Mouse (Mus musculus) right cerebral cortex, postnatal 14 days (tissue): Measurements from ENCODE around the gene Vwa7.
"Not testable (repeated sequence)": the region's sequence is repeated elsewhere in the genome, so short reads cannot be mapped to it uniquely, and the experiment has no call there.

Experiments
- DNase-seq: peaks from one replicate; pipeline ENCODE4 v3.0.0; 2022

Gene Vwa7

DNA sequence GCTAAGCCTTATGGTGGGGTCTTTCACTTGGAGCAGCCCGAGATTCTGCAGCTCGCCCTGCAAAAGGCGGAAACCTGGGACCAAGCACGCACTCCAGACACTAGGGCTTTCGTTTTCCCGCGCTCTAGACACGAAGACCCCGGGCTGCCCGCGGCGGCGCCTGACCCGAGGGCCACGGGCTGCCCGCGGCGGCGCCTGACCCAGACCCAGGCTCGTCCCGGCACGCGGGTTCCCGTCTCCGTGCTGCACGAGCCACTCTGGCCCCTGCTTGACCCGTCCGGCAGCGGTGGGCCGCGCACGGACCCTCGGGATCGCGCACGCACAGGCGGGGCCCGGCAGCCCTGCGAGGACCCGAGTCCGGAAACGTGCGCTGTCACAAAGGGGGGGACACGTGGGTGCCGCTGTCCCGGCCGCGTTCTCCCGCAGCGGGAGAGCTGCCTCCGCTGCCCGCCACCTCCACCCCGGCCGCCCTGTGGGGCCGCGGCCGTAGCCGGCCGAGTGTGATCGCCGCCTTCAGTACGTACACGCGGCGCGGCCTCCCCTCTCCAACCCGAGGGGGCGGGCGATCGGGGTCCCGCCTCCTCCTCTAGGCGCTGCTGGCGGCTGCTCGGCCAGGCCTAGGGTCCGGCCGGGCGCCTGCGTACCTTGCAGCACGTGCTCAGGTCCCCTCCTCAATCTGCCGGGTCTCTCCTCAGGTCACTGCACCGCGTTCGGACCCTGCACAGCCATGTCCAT lies 15.5 kb upstream of the Vwa7 start, which contains the start of gene Vars:
Gene Vars, plus strand, starts transcription at position 271 of the 735 bp plus-strand sequence.
- DNase-seq: peak; percentile 72

DNA sequence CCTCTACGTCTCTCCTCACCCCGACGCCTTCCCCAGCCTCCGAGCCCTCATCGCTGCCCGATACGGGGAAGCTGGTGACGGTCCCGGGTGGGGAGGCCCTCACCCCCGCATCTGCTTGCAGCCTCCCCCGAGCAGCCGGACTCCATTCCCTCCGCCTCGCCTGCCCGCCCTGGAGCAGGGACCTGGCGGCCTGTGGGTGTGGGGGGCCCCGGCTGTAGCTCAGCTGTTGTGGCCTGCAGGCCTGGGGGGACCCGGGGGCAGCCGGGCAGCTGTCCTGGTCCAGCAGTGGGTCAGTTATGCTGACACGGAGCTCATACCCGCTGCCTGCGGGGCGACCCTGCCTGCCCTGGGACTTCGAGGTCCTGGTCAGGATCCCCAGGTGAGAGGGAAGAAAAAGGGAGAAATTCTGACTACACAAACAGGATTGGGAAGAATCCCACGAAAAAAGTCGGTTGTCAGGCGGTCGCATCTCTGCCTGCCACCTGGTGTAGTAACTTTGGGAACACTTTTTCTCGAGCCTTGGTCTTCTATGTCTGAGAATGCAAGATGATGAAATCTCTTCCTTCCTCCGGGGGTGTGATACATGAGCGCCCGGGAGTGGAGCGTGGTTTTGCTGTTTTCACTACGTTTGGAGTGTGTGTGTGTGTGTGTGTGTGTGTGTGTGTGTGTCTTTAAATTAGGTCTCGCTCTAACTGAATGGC lies 14.8 kb upstream of the Vwa7 start:
- peak; percentile 41 for DNase-seq

DNA sequence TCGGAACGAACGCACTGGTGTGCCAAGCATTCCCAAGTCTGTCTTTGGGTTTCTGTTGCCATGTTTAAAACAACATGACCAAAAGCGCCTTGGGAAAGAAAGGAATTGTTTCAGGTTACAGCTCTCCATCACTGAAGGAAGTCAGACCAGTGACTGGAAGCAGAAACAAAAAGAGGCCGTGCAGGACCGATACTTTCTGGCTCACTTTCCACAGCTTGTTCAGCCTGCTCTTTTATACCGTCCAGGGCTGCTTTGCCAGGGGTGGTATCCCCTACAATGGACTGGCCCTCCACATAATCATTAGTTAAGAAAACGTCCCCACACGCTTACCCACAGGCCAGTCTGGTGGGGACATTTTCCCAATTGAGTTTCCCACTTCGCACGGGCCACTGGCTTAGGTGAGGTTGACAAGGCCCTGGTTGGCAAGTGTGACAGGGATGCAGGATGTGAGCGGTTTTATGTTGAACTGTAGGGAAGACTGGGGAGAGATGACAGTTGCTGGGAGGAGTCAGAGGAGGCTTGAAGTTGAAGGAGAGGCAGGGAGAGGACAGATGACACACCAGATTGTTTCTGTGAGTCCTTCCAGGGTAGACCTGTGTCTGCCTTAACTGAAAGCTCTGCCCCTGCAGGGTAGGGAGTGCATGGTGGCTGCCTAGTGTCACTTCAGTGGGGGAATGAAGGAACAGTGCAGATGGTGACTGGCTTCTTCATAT lies 14.1 kb upstream of the Vwa7 start:
- DNase-seq: no peak

DNA sequence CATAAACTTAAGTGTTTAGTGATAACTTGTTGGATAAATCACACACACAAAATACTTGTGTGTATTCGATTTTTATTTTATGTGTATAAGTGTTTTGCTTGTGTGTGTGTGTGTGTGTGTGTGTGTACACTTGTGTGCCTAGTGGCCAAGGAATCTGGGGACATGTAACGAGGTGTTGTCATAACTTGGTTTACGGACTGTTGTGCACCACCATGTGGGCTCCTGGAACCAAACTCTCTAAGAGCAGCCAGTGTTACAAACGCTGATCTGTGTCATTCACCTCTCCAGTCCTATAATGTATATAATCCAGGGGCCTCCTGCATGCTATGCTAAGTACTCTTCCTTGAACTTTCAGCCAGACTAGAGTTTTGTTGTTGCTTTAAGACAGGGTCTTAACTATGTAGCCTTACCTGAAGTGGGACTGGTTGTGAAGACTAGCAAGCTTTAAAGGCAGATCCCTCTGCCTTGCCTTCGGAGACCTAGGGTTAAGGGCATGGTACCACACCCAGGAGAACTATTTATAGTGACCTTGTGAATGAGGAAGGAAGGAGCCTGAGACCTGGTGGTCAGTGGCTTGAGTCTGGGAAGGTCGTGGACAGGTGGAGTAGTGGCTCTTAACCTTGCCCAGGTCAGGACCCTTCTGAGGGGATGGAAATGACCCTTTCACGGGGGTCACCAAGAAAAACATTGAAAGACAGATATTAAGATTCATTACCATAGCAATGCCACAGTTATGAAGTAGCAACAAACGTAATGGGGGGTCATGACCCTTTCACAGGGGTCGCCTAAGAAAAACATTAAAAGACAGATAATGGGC lies 13.1 kb upstream of the Vwa7 start:
- DNase-seq: no peak

DNA sequence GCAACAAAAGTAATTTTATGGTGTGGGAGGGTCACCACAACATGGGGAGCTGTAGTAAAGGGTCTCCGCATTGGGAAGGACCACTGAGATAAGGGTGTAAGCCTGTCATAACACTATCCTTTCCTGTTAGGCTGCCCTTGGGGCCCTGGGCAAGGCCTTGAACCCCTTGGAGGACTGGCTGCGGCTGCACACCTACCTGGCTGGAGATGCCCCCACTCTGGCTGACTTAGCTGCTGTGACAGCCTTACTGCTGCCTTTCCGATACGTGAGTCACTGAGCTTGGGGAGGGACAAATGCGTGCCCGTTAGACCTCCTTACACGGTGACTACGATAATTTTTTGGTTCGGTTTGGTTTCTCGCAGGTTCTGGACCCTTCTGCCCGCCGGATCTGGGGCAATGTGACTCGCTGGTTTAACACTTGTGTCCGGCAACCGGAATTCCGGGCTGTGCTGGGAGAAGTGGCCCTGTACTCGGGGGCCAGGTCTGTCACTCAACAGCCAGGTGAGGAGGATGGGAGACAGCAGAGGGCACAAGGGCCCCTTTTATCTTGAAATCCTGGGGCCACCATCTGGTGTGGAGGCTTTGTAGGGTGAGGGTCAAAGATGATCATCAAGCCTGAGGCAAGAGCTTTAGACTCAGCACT lies 12.2 kb upstream of the Vwa7 start:
- DNase-seq: no peak

DNA sequence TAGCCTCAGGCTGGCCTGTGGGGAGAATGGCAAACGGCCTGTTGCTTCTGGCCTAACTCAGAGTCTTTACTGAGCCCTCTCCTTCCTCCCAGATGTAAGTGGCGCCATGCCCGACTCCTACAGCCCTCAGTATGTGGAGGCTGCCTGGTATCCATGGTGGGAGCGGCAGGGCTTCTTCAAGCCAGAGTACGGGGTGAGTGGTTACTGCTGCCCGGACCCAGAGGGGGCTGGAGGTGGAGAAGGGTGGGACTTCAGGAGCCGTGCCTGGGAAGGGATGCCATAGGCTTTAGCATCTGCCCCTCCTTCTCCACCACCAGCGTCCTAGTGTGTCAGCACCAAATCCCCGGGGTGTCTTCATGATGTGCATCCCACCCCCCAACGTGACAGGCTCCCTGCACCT lies 11.2 kb upstream of the Vwa7 start:
- no peak for DNase-seq

DNA sequence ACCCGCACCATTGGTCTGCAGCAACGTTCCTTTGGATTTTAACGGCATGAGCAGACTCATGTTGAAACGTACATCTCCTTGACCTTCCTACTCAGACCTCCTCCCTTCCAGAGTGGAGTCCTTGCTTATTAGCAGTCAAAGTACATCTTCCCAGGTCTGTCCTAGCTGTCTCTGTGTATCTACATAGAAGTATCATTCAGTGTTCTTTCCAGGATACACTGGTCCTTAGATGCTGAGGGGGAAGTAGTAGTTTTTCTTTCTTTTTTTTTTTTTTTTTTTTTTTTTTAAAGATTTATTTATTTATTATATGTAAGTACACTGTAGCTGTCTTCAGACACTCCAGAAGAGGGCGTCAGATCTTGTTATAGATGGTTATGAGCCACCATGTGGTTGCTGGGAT lies 10.5 kb upstream of the Vwa7 start:
- not testable (repeated sequence) for DNase-seq

DNA sequence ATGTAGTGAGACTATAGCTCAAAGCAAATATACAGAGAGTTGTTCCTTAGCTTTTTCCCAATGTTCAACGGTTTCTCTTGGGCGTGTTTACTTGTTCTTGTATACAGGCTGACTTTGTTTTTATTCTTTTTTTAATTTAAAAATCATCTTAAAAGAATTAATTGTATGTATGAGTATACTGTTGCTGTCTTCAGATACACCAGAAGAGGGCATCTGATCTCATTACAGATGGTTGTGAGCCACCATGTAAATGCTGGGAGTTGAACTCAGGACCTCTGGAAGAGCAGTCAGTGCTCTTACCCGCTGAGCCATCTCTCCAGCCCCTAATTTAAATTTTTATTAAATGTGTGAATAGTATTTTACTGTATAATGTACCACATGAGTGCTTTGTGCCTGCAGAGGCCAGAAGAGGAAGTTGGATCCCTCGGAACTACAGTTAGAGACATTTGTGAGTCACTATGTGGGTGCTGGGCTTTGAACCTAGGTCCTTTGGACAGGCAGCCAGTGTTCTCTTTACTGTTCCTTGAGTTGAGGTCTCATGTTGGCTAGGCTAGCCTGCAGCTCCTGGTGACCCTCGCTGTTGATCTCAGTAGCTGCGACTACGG lies 8.9 kb upstream of the Vwa7 start:
- DNase-seq: no peak

DNA sequence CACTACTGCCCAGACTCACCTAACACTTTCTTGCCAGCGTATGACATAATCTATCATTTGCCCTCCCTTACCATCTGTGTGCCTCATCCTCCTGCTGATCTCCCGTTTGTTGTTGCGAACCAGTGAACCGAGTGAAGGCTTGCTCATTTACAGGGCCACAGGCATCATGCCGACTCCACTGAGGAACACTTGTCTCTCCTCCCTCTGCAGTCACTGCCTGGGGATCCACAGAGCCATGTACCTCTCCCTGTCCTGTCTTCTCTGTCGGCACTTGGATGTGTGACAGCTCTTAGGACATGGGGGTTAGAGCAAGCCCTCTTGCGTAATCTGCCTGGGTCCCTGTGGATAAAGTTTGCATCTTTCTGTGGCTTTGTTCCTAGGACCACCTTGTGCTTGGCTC lies 6.8 kb upstream of the Vwa7 start:
- DNase-seq: no peak

DNA sequence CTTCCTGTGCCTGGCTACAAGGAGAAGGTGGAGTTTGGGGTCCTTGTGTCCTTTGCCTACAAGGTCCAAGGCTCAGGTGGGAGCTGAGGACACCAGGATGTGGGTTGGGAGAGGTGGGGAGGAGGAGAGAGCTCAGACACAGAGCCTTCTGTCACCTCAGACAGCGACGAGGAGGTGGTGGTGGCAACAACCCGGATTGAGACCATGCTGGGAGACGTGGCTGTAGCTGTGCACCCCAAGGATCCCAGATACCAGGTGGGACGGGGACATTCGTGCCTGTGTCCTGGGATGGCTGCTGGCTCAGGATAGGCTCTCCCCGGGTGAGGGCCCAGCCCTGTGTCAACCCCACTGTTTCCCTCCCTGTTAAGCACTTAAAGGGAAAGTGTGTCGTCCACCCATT lies 4.9 kb upstream of the Vwa7 start:
- no peak for DNase-seq

DNA sequence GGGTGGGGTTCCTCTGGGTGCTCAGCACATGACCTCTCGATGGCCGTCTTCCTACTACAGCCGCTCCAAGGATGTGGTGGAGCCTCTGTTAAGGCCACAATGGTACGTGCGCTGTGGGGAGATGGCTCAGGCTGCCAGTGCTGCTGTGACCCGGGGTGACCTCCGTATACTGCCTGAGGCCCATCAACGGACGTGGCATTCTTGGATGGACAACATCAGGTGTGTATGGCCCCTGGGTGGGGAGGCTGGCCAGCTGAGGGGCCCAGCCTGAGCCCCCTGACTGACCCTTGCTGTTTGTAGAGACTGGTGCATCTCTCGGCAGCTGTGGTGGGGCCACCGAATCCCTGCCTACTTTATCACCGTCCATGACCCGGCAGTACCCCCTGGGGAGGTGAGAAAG lies 3.9 kb upstream of the Vwa7 start:
- DNase-seq: no peak

DNA sequence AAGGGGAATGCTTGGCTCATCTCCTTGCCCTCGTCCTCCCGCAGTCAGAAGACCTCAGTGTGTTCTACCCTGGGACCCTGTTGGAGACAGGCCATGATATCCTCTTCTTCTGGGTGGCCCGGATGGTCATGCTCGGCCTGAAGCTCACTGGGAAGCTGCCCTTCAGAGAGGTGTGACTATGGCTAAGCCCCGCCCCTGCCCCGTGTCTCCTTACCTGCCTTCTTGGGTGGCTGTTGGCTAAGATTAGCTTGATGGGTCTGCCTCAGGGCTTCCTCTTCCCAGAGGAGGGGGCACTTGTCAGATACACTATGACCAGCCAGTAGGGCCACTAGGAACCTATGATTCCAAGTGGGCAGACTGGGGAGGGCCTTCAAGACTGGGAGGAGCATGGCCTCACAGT lies 3.2 kb upstream of the Vwa7 start:
- DNase-seq: no peak

DNA sequence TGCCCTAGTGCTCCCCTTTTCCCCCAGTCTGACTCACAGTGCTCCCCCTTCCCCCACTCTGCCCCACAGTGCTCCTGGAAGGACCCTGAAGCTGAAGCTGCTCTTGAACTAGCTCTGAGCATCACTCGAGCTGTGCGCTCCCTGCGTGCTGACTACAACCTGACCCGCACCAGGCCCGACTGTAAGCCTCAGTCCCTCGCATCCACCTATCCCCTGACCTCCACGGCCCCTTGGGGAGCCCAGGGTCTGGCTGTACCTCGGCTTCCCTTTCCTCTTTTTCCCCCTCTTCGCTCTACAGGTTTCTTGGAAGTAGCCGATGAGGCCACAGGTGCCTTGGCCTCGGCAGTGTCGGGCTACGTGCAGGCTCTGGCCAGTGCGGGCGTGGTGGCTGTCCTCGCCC lies 1.1 kb upstream of the Vwa7 start:
- no peak for DNase-seq

DNA sequence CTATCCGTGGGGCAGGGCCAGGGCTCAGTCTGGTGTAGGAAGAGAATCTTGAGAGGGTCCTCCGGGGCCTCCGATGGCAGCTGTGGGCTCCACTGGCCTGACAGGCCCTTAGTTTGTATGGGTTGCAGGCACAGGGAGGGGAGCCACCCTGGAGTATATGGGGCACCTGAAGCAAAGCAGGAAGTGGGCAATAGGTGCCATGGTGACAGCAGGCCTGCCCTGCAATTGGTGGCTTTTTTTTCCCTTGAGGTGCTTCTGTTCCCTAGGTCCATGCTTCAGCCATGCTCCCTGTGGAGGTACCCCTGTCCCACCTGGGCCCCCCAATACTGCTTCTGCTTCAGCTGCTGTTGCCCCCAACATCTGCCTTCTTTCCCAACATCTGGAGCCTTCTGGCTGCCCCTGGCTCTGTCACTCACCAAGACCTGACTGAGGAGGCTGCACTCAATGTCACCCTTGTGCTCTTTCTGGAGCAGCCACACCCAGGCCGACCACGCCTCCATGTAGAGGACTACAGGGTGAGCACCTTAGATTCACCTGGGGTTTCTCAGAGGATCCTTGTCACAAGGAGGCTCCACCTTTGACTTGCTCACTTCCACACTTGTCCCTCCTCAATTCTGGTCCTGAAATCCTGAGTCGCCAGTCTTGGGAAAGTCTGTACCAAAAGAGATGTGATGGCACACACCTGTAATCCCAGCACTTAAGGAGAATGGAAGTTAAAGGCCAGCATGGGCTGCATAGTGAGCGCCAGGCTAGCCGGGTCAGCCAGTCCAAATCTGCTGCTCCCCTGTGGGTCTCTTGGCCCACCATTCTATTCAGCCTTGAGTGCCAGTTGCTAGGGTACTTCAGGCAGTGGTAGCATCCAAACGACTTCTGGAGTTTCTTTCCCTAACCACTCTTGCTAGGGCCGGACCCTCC lies 669 bp downstream of the Vwa7 start:
- DNase-seq: no peak

DNA sequence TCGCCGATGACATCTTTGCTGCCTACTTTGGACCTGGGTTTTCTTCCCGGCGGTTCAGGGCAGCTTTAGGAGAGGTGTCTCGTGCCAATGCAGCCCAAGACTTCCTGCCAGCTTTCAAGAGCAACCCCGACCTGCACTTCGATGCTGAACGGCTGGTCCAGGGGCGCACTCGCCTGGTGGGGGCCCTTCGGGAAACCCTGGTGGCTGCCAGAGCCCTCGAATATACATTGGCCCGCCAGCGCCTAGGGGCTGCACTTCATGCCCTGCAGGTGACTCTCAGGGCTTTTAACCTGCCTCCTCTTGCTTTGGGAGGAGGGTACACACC lies 1.3 kb downstream of the Vwa7 start:
- DNase-seq: no peak

DNA sequence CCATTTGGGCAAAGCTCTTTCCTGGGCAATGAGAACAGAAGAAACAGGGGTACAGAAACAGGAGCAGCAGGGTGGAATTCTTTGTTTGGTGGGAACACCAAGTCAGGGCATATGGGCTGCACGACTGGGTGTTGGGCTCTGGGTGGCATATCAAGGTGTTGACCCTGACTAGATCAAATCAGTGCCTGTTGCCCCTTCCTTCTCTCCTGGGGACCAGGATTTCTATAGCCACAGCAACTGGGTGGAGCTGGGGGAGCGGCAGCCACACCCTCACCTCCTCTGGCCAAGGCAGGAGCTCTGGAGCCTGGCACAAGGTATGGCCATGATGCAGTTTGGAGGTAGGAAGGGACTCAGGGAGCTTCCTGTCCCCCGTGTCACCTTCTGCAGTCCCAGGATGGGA lies 1.8 kb downstream of the Vwa7 start:
- no peak for DNase-seq

DNA sequence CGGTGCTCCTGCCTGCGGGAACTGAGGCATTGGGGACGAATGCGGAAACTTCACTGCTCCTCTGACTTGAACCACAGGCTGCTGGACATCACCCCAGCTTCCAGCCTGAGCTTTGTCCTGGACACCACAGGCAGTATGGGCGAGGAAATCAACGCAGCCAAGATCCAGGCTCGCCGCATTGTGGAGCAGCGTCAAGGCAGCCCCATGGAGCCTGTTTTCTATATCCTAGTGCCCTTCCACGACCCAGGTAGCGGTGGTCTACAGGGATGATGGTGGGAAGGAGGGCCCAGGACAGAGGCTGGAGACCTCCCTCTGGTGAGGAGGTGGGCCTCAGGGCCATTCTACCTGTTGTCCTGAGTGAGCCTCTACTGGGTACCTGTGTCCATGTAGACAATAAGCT lies 3.5 kb downstream of the Vwa7 start:
- DNase-seq: no peak

DNA sequence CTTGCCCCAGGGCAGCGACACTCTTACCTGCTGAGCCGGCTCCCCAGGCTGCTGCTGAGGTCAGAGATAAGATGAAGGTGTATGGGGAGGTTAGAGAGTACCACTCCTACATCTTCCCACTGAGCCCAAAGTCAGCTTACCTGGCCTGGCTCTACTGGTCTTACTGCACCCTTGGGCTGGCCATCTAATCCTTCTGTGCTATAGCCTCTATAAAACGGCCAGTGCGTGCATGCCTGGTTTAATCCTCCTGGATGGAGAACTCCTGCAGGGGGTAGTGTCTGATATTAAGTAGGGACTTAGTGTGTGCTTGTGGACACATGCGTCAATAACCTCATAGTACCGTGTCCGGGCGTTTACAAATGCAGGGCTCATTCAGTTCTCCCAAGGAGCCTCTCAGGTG lies 4.2 kb downstream of the Vwa7 start:
- DNase-seq: no peak

DNA sequence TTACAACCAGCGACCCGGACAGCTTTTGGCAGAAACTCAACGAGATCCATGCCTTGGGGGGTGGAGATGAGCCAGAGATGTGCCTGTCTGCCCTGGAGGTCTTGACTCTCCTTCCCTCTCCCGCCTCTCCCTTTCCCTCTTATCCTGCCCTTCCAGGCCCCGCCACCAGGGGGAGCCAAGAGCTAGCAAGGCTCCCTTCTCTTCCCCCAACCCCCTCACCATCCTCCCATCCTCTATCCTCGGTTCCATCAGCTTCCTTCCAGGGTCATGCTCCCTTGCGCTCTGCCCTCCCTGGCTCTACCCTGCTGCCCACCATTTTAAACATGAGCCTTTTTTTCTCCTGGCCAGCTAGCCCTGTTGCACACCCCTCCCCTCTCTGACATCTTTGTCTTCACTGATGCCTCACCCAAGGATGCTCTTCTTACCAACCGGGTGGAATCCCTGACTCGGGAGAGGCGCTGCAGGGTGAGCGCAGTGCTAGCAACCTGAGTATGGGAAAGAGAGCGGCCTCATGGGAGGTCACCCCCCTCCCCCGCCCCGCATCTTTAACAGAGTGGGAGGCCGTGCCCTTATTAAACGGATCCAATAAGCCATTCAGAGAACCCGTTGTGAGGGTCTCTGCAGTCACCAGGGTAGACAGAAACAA lies 4.9 kb downstream of the Vwa7 start:
- DNase-seq: peak; percentile 87

DNA sequence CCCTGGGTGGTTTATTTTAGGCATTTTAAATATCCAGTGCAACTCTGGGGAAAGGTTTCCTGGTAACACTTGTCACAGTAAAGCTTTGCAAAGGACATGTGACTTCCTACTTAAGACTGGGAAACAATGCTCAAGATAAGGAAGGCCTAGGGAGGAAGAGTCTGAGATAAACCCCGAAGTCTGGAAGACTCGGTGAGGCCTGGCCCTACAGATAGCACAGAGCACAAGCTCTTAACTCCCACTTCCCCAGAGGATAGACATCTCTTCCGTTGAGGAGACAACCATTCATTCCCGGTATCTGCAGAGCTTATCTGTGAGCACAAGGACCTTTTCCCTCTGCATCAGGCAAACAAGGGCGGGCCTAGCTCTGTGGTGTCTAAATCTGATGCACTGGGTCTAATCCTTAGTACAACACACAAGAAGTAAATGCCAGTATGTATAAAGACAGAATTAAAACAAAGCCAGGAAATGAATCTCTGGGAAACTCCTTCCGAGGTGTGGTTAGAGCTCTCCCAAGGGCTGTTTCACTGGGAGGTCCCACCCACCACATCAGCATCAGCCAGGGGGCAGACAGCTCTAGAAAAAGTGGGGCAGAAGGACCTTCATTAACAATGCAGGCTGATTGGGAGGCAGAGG lies 5.6 kb downstream of the Vwa7 start:
- no peak for DNase-seq
